Mouse (Mus musculus): ENCODE measurements around the gene Ccdc120. TPM values are rescaled to one million over a fixed set of nuclear protein-coding genes. Genes with fewer than 3 reads are reported as not detected.

Ccdc120 gene
- 55.9 and 57.1 TPM in 2 replicates for polyA plus RNA-seq (2014; fragmentation: Nextera tagmentation; extraction: Ambion mirVana)

DNA sequence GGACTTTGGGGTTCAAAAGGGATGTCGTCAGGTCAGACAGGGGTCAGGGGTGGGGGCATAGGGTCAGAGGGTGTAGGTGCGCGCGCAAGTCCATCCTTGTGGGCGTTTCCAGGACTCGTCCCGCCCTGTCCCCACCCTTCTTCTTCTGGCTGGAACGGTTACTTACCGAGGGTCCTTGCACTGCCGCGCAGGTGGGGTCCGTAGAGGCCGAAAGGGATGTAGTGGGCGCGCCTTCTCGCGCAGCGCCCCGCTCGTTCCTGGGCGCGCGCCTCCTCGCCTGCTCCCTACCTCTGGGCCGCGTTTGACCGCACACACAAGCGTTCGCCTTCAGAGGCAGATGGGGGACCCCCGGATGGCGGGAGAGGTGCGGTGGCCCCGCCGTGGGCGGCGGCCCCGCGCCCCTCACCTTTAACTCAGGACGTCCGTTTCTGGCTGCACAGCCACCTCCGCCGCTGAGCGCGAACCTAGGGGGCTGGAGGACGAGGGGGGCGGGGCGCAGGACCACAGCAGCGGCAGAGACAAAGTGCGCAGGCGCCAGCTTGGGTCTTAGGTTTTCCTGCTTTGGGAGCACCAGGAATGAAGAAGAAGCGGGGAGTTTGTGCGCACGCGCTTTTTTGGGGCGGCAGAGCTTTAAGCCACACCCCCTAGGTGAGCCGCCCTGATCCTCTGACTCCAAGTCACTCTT is at the start of gene Ccdc120:
Gene Ccdc120 (minus strand): TSS at position 474 of the 685 bp plus-strand sequence.
- Histone ChIP-seq H3K36me3 (ENCODE audit: control insufficient read depth, insufficient read depth, low read length) (no peaks in the 10 kb centered on the region), H3K9me3 (ENCODE audit: control insufficient read depth, low read length) (no peaks in the 10 kb centered on the region), H3K4me1 (ENCODE audit: control insufficient read depth, insufficient read depth, low read length) (no peaks in the 10 kb centered on the region), H3K27ac (ENCODE audit: low read depth, low read length) (no peak within 1 kb of the TSS), H3K9ac (replicated peaks; ENCODE audit: low read depth, low read length) (peak within 1 kb of the TSS; percentile 68), H3K27me3 (ENCODE audit: control insufficient read depth, insufficient read depth, low read length) (no peaks in the 10 kb centered on the region), H3K4me3 (ENCODE audit: low read depth, low read length) (peak within 1 kb of the TSS; percentile 50), H3K4me2 (ENCODE audit: low read depth, low read length) (peak within 1 kb of the TSS; percentile 49)
- WGBS: 9% methylated on average over 39 of the region's 56 CpGs
- ATAC-seq (ENCODE audit: low read depth): peak; percentile 92

DNA sequence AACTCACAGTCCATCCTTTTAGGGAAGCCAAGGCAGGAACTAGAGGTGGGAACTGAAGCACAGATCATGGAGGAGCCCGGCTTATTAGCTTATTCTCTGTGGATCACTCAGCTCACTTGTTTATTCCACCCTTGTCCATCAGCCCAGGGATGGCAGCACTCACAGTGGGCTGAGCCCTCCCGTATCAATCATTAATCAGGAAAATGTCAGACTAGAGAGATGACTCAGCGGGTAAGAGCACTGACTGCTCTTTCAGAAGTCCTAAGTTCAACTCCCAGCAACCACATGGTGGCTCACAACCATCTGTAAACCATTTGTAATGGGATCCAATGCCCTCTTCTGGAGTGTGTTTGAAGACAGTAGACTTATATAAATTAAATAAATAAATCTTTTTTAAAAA is 46.6 kb upstream of the Ccdc120 start:
- Histone ChIP-seq H3K4me3 (ENCODE audit: low read depth, low read length) (no peak overlapping the region), H3K4me2 (ENCODE audit: low read depth, low read length) (no peak overlapping the region), H3K36me3 (ENCODE audit: control insufficient read depth, insufficient read depth, low read length) (no peaks in the 10 kb centered on the region), H3K27me3 (ENCODE audit: control insufficient read depth, insufficient read depth, low read length) (no peaks in the 10 kb centered on the region), H3K9ac (replicated peaks; ENCODE audit: low read depth, low read length) (no peak overlapping the region), H3K27ac (ENCODE audit: low read depth, low read length) (no peak overlapping the region), H3K4me1 (ENCODE audit: control insufficient read depth, insufficient read depth, low read length) (no peaks in the 10 kb centered on the region), H3K9me3 (ENCODE audit: control insufficient read depth, low read length) (no peaks in the 10 kb centered on the region)
- ATAC-seq (ENCODE audit: low read depth): no peak
- 79% methylated on average over 3 of the region's 3 CpGs for WGBS

GRCm38 (mm10) chrX:7795016-7795415 is 44.3 kb upstream of the Ccdc120 start:
- ATAC-seq (ENCODE audit: low read depth): no peak
- no peak overlapping the region for H3K27ac ChIP-seq (ENCODE audit: low read depth, low read length)
- no peak overlapping the region for H3K9ac ChIP-seq (replicated peaks; ENCODE audit: low read depth, low read length)
- H3K36me3 ChIP-seq (ENCODE audit: control insufficient read depth, insufficient read depth, low read length): no peaks in the 10 kb centered on the region
- H3K9me3 ChIP-seq (ENCODE audit: control insufficient read depth, low read length): no peaks in the 10 kb centered on the region
- no peaks in the 10 kb centered on the region for H3K27me3 ChIP-seq (ENCODE audit: control insufficient read depth, insufficient read depth, low read length)
- no peak overlapping the region for H3K4me2 ChIP-seq (ENCODE audit: low read depth, low read length)
- no peaks in the 10 kb centered on the region for H3K4me1 ChIP-seq (ENCODE audit: control insufficient read depth, insufficient read depth, low read length)
- 36% methylated on average over 7 of the region's 7 CpGs for WGBS
- no peak overlapping the region for H3K4me3 ChIP-seq (ENCODE audit: low read depth, low read length)

DNA sequence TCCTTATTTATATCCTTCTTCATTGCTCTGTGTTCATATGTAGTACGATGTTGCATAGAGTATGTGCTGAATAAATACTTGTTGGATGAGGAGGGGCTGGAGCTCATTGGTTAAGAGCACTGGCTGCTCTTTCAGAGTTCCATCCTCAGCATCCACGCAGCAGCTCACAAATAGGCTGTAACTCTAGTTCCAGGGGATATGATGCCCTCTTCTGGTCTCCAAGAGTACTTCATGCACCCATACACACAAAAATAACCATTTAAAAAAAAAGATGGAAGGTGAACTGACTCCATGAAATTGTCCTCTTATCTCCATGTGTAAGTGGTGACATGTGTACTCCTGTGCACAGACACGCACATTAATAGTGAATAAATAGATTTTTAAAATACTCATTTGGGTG is 42.7 kb upstream of the Ccdc120 start:
- no peak overlapping the region for H3K4me3 ChIP-seq (ENCODE audit: low read depth, low read length)
- no peaks in the 10 kb centered on the region for H3K27me3 ChIP-seq (ENCODE audit: control insufficient read depth, insufficient read depth, low read length)
- H3K4me1 ChIP-seq (ENCODE audit: control insufficient read depth, insufficient read depth, low read length): no peaks in the 10 kb centered on the region
- H3K4me2 ChIP-seq (ENCODE audit: low read depth, low read length): no peak overlapping the region
- no peak overlapping the region for H3K9ac ChIP-seq (replicated peaks; ENCODE audit: low read depth, low read length)
- no peaks in the 10 kb centered on the region for H3K9me3 ChIP-seq (ENCODE audit: control insufficient read depth, low read length)
- no peak overlapping the region for H3K27ac ChIP-seq (ENCODE audit: low read depth, low read length)
- WGBS: 46% methylated on average over 3 of the region's 3 CpGs
- no peak for ATAC-seq (ENCODE audit: low read depth)
- H3K36me3 ChIP-seq (ENCODE audit: control insufficient read depth, insufficient read depth, low read length): no peaks in the 10 kb centered on the region

DNA sequence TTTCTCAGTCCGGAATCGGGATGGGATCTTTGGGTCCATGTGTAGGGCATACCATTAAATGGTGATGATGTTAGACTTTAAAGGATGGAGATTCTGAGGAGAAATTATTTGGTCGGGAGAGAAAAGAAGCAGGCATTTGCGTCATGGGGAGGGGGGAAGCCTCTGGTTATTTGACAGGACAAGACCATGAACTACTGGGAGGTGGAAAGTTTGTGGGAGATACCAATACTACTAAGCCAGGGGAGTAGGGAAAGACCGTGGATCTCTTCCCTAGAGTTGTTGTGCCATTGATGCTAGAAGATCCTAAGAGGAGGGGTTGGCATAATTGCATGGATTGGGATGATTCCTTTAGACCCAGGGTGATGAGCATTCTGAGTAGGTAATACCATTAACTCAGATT is 39.6 kb upstream of the Ccdc120 start:
- peak overlapping the region; percentile 52 for H3K9ac ChIP-seq (replicated peaks; ENCODE audit: low read depth, low read length)
- no peaks in the 10 kb centered on the region for H3K27me3 ChIP-seq (ENCODE audit: control insufficient read depth, insufficient read depth, low read length)
- peak overlapping the region; percentile 45 for H3K4me3 ChIP-seq (ENCODE audit: low read depth, low read length)
- H3K36me3 ChIP-seq (ENCODE audit: control insufficient read depth, insufficient read depth, low read length): no peaks in the 10 kb centered on the region
- no peak overlapping the region for H3K27ac ChIP-seq (ENCODE audit: low read depth, low read length)
- no peak for ATAC-seq (ENCODE audit: low read depth)
- WGBS: 16% methylated on average over 5 of the region's 5 CpGs
- H3K4me2 ChIP-seq (ENCODE audit: low read depth, low read length): peak overlapping the region; percentile 42
- no peaks in the 10 kb centered on the region for H3K4me1 ChIP-seq (ENCODE audit: control insufficient read depth, insufficient read depth, low read length)
- H3K9me3 ChIP-seq (ENCODE audit: control insufficient read depth, low read length): no peaks in the 10 kb centered on the region

DNA sequence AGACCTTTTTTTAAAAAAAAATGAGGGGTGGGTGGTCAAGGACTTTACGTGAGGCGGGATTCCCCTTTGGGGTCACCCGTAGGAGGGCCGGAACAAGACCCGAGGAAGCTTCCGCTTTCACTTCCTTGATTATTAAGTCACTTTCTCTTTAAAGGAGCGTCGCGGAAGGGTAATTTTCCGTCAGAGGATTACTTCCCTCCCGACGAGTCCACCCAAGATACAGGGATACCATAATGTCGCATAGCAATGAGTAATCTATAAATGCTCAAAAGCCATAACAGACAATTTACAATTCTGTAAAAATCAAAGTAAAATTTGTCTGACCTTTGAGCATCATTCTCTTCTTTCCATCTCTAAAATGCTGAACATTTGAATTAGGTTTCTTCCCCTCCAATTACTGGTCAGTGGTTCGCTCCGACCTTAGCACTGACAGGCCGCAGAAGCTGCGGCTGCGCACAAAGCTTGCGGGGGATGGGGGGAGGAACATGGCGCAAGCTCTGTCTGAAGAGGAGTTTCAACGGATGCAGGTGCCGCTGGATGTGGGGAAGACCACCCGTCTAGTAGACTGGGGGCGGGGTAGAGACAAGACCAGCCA is 38.9 kb upstream of the Ccdc120 start, which contains the start of gene Gripap1:
Gene Gripap1 (plus strand): TSS at position 224 of the 595 bp plus-strand sequence.
- no peaks in the 10 kb centered on the region for H3K9me3 ChIP-seq (ENCODE audit: control insufficient read depth, low read length)
- H3K27me3 ChIP-seq (ENCODE audit: control insufficient read depth, insufficient read depth, low read length): no peaks in the 10 kb centered on the region
- H3K4me3 ChIP-seq (ENCODE audit: low read depth, low read length): peak within 1 kb of the TSS; percentile 45
- H3K4me1 ChIP-seq (ENCODE audit: control insufficient read depth, insufficient read depth, low read length): no peaks in the 10 kb centered on the region
- H3K4me2 ChIP-seq (ENCODE audit: low read depth, low read length): peak within 1 kb of the TSS; percentile 52
- WGBS: 16% methylated on average over 24 of the region's 24 CpGs
- peak within 1 kb of the TSS; percentile 16; the same call in 1 of the 2 replicates for H3K27ac ChIP-seq (ENCODE audit: low read depth, low read length)
- H3K36me3 ChIP-seq (ENCODE audit: control insufficient read depth, insufficient read depth, low read length): no peaks in the 10 kb centered on the region
- H3K9ac ChIP-seq (replicated peaks; ENCODE audit: low read depth, low read length): peak within 1 kb of the TSS; percentile 52
- peak; percentile 94 for ATAC-seq (ENCODE audit: low read depth)

DNA sequence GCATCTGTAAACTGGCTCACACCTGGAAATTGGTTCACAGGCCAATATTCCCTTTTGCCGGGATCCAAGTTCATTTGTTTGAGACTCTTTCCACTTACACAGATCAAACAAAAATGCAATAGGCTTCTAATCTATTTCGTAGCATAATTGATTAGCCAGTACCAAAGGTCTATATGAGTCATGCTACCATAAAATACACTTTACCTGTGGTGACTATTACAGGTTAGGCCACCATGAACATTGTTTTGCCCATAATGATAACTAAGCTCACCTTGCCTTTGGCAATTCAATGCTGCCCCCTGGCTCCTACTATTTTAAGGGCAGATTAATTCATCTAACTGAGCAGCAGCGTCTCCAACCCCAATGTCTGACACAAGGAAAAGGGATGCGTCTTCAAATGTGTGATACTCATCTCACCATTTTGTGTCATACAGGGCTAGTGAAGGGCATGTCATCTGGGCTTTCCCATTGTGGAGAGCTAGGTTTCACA is 31.9 kb upstream of the Ccdc120 start:
- no peak overlapping the region for H3K27ac ChIP-seq (ENCODE audit: low read depth, low read length)
- H3K9ac ChIP-seq (replicated peaks; ENCODE audit: low read depth, low read length): no peak overlapping the region
- no peak for ATAC-seq (ENCODE audit: low read depth)
- H3K36me3 ChIP-seq (ENCODE audit: control insufficient read depth, insufficient read depth, low read length): no peaks in the 10 kb centered on the region
- H3K4me2 ChIP-seq (ENCODE audit: low read depth, low read length): no peak overlapping the region
- H3K4me1 ChIP-seq (ENCODE audit: control insufficient read depth, insufficient read depth, low read length): no peaks in the 10 kb centered on the region
- H3K4me3 ChIP-seq (ENCODE audit: low read depth, low read length): no peak overlapping the region
- H3K27me3 ChIP-seq (ENCODE audit: control insufficient read depth, insufficient read depth, low read length): no peaks in the 10 kb centered on the region
- H3K9me3 ChIP-seq (ENCODE audit: control insufficient read depth, low read length): no peaks in the 10 kb centered on the region
- WGBS: 78% methylated on average over 4 of the region's 4 CpGs

DNA sequence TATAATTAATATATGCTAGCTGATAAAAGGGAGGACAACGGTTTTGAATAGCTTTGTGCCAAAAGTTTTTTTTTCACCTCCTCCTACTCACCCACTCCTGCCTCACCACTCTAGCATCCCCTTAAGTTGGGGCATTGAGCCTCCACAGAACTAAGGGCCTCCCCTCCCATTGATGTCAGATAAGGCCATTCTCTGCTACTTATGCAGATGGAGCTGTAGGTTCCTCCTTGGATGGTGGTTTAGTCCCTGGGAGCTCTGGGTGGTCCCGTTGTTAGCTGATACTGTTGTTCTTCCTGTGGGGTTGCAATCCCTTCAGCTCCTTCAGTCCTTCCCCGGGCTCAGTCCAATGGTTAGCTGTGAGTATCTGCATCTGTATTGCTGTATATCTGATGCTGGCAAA is 28.6 kb upstream of the Ccdc120 start:
- WGBS: 22% methylated on average over 3 of the region's 3 CpGs
- no peak overlapping the region for H3K27ac ChIP-seq (ENCODE audit: low read depth, low read length)
- ATAC-seq (ENCODE audit: low read depth): no peak
- no peaks in the 10 kb centered on the region for H3K4me1 ChIP-seq (ENCODE audit: control insufficient read depth, insufficient read depth, low read length)
- H3K4me2 ChIP-seq (ENCODE audit: low read depth, low read length): no peak overlapping the region
- no peaks in the 10 kb centered on the region for H3K27me3 ChIP-seq (ENCODE audit: control insufficient read depth, insufficient read depth, low read length)
- H3K9me3 ChIP-seq (ENCODE audit: control insufficient read depth, low read length): no peaks in the 10 kb centered on the region
- no peak overlapping the region for H3K4me3 ChIP-seq (ENCODE audit: low read depth, low read length)
- H3K9ac ChIP-seq (replicated peaks; ENCODE audit: low read depth, low read length): no peak overlapping the region
- H3K36me3 ChIP-seq (ENCODE audit: control insufficient read depth, insufficient read depth, low read length): no peaks in the 10 kb centered on the region
